ENCODE assay signal across 9 mouse cellular contexts in the genomic region with DNA sequence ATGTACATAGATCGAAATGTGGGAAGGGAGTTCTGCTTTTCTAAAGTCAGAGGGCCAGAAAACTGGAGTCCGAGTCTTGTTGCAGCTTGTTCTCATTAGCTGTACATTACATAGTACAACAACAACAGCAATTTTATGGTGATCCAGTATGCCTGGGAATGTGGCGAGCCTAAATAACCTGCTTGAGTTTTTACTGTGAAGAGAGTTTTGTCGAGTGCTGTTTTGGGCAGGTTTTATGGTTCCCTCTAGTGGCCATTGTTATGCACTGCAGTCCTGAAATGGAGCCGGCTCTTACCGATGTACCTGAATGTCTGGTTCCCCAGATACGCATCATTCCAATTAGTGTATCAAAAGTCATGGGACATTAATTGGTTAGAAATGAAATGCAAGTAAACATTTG.
DNase-seq lines count a peak whose midpoint lies in the region; ATAC-seq lines count a peak whose summit lies in the region.
"Had no signal": no experiment of that assay in that cellular context is flagged by ENCODE, and none has a peak within 500 bp of the region (broad histone marks: within the 10 kb centered on the region; RNA-seq: fewer than 3 reads in every experiment).

No protein-coding gene starts in this region.

- no peaks in the 10 kb centered on the region for H3K27me3 ChIP-seq in hindbrain, embryonic 11.5 days (ENCODE audit: control insufficient read depth, insufficient read depth, low read length)
- H3K27me3 ChIP-seq in hindbrain, embryonic 16.5 days (replicated peaks; ENCODE audit: control insufficient read depth, insufficient read depth, low read length) = no peaks in the 10 kb centered on the region; the same call in 1 of the 2 replicates
- H3K27me3 ChIP-seq: neural tube, embryonic 12.5 days had no signal

- ATAC-seq in hindbrain, embryonic 11.5 days (ENCODE audit: low FRiP score) = no peak
- ATAC-seq in hindbrain, embryonic 16.5 days = no peak

- no peak overlapping the region for H3K9ac ChIP-seq in hindbrain, embryonic 11.5 days (ENCODE audit: low read depth, low read length)
- H3K9ac ChIP-seq in hindbrain, embryonic 16.5 days (ENCODE audit: low read depth, low read length) = no peak overlapping the region
- H3K9ac ChIP-seq: neural tube, embryonic 12.5 days had no signal

- no peaks in the 10 kb centered on the region for H3K36me3 ChIP-seq in hindbrain, embryonic 11.5 days (ENCODE audit: control insufficient read depth, insufficient read depth, low read length)
- H3K36me3 ChIP-seq in hindbrain, embryonic 16.5 days (ENCODE audit: control insufficient read depth, insufficient read depth, low read length) = no peaks in the 10 kb centered on the region
- H3K36me3 ChIP-seq: neural tube, embryonic 12.5 days had no signal

- no peaks in the 10 kb centered on the region for H3K9me3 ChIP-seq in hindbrain, embryonic 11.5 days (ENCODE audit: control insufficient read depth, low read length)
- no peaks in the 10 kb centered on the region for H3K9me3 ChIP-seq in hindbrain, embryonic 16.5 days (ENCODE audit: control insufficient read depth, low read length)
- H3K9me3 ChIP-seq: neural tube, embryonic 12.5 days had no signal

- WGBS in hindbrain, embryonic 11.5 days = 25% methylated on average over 7 of the region's 7 CpGs
- 25% methylated on average over 7 of the region's 7 CpGs for WGBS in hindbrain, embryonic 16.5 days

- peak; percentile 77 for DNase-seq in hindbrain, embryonic 11.5 days (ENCODE audit: low spot score)
- DNase-seq in NIH3T3 (ENCODE audit: low read depth) = peak; percentile 89
- peak; percentile 73 to 82 for DNase-seq in cerebellum, postnatal 14 days
- peak; percentile 58 to 80 for DNase-seq in frontal cortex, postnatal 36 days (ENCODE audit: low spot score in 2 of 2)
- DNase-seq in layer of hippocampus, adult 18-20 months (ENCODE audit: low spot score in 2 of 2) = peak; percentile 30 to 86
- peak; percentile 62 for DNase-seq in lung, postnatal 14 days
- peak; percentile 58 for DNase-seq in telencephalon, adult 2 months (ENCODE audit: low read depth, low spot score)

- H3K27ac ChIP-seq in hindbrain, embryonic 11.5 days (ENCODE audit: low read depth, low read length) = no peak overlapping the region
- no peak overlapping the region for H3K27ac ChIP-seq in hindbrain, embryonic 16.5 days (ENCODE audit: low read depth, low read length)
- H3K27ac ChIP-seq: neural tube, embryonic 12.5 days had no signal

- H3K4me2 ChIP-seq in hindbrain, embryonic 11.5 days (replicated peaks; ENCODE audit: low read depth, low read length) = no peak overlapping the region
- H3K4me2 ChIP-seq in hindbrain, embryonic 16.5 days (ENCODE audit: low read length) = no peak overlapping the region
- H3K4me2 ChIP-seq: neural tube, embryonic 12.5 days had no signal

- H3K4me3 ChIP-seq in hindbrain, embryonic 11.5 days (ENCODE audit: low read depth, low read length) = no peak overlapping the region
- H3K4me3 ChIP-seq in hindbrain, embryonic 16.5 days (ENCODE audit: low read length) = no peak overlapping the region
- H3K4me3 ChIP-seq: neural tube, embryonic 12.5 days had no signal

- no peaks in the 10 kb centered on the region for H3K4me1 ChIP-seq in hindbrain, embryonic 11.5 days (replicated peaks; ENCODE audit: control insufficient read depth, insufficient read depth, low read length)
- no peaks in the 10 kb centered on the region for H3K4me1 ChIP-seq in hindbrain, embryonic 16.5 days (ENCODE audit: control insufficient read depth, insufficient read depth, low read depth, low read length)
- H3K4me1 ChIP-seq: neural tube, embryonic 12.5 days had no signal
